Mouse (Mus musculus): Measurements from ENCODE around the gene Negr1.

Negr1 gene

GRCm38 (mm10) chr3:156796061-156796691, 234.6 kb downstream of the Negr1 start:
- DNase-seq (ENCODE audit: low spot score in 2 of 2), result no peak

- no peak for DNase-seq (ENCODE audit: low spot score in 2 of 2)
These were observed 237.6 kb downstream of the Negr1 start for GRCm38 (mm10) chr3:156799228-156799627.

- no peak for DNase-seq (ENCODE audit: low spot score in 2 of 2)
These were observed 248.2 kb downstream of the Negr1 start for GRCm38 (mm10) chr3:156809836-156810235.

- no peak for DNase-seq (ENCODE audit: low spot score in 2 of 2)
These were observed 255.3 kb downstream of the Negr1 start for GRCm38 (mm10) chr3:156816938-156817337.

- DNase-seq (ENCODE audit: low spot score in 2 of 2), result no peak
These were observed 255.9 kb downstream of the Negr1 start for GRCm38 (mm10) chr3:156817452-156817851.

GRCm38 (mm10) chr3:156823039-156823438, 261.4 kb downstream of the Negr1 start:
- DNase-seq (ENCODE audit: low spot score in 2 of 2), result no peak

GRCm38 (mm10) chr3:156833920-156834319, 272.3 kb downstream of the Negr1 start:
- DNase-seq (ENCODE audit: low spot score in 2 of 2), result no peak

- DNase-seq (ENCODE audit: low spot score in 2 of 2), result no peak
These were observed 277.0 kb downstream of the Negr1 start for GRCm38 (mm10) chr3:156838550-156838949.

GRCm38 (mm10) chr3:156848385-156848784, 286.8 kb downstream of the Negr1 start:
- no peak for DNase-seq (ENCODE audit: low spot score in 2 of 2)

- DNase-seq (ENCODE audit: low spot score in 2 of 2), result no peak
These were observed 290.3 kb downstream of the Negr1 start for GRCm38 (mm10) chr3:156851921-156852320.

- DNase-seq (ENCODE audit: low spot score in 2 of 2), result no peak
These were observed 308.8 kb downstream of the Negr1 start for GRCm38 (mm10) chr3:156870239-156870921.

GRCm38 (mm10) chr3:156870922-156871257, 309.3 kb downstream of the Negr1 start:
- no peak for DNase-seq (ENCODE audit: low spot score in 2 of 2)

GRCm38 (mm10) chr3:156871641-156872196, 310.1 kb downstream of the Negr1 start:
- DNase-seq (ENCODE audit: low spot score in 2 of 2), result no peak

- DNase-seq (ENCODE audit: low spot score in 2 of 2), result no peak
These were observed 315.0 kb downstream of the Negr1 start for GRCm38 (mm10) chr3:156876551-156876950.

- DNase-seq (ENCODE audit: low spot score in 2 of 2), result no peak
These were observed 320.5 kb downstream of the Negr1 start for GRCm38 (mm10) chr3:156882129-156882528.

- no peak for DNase-seq (ENCODE audit: low spot score in 2 of 2)
These were observed 322.3 kb downstream of the Negr1 start for GRCm38 (mm10) chr3:156883873-156884272.

GRCm38 (mm10) chr3:156885689-156886088, 324.1 kb downstream of the Negr1 start:
- DNase-seq (ENCODE audit: low spot score in 2 of 2), result no peak

- no peak for DNase-seq (ENCODE audit: low spot score in 2 of 2)
These were observed 325.3 kb downstream of the Negr1 start for GRCm38 (mm10) chr3:156886915-156887314.

- no peak for DNase-seq (ENCODE audit: low spot score in 2 of 2)
These were observed 329.4 kb downstream of the Negr1 start for GRCm38 (mm10) chr3:156890986-156891385.

GRCm38 (mm10) chr3:156895322-156895721, 333.7 kb downstream of the Negr1 start:
- DNase-seq (ENCODE audit: low spot score in 2 of 2), result no peak

- DNase-seq (ENCODE audit: low spot score in 2 of 2), result no peak
These were observed 334.5 kb downstream of the Negr1 start for GRCm38 (mm10) chr3:156896106-156896505.

GRCm38 (mm10) chr3:156896552-156896951, 335.0 kb downstream of the Negr1 start:
- DNase-seq (ENCODE audit: low spot score in 2 of 2), result no peak

GRCm38 (mm10) chr3:156901140-156901539, 339.5 kb downstream of the Negr1 start:
- DNase-seq (ENCODE audit: low spot score in 2 of 2), result no peak
